Mouse (Mus musculus): ENCODE measurements around the gene Scube2. TPM values are rescaled to one million over a fixed set of nuclear protein-coding genes. Genes with fewer than 3 reads are reported as not detected.
A peak's percentile ranks its signal among the peaks of the same experiment; 100 is the strongest.

Scube2 gene
- total RNA-seq (2012; rRNA removed): 0.58 and 0.89 TPM in 2 replicates

DNA sequence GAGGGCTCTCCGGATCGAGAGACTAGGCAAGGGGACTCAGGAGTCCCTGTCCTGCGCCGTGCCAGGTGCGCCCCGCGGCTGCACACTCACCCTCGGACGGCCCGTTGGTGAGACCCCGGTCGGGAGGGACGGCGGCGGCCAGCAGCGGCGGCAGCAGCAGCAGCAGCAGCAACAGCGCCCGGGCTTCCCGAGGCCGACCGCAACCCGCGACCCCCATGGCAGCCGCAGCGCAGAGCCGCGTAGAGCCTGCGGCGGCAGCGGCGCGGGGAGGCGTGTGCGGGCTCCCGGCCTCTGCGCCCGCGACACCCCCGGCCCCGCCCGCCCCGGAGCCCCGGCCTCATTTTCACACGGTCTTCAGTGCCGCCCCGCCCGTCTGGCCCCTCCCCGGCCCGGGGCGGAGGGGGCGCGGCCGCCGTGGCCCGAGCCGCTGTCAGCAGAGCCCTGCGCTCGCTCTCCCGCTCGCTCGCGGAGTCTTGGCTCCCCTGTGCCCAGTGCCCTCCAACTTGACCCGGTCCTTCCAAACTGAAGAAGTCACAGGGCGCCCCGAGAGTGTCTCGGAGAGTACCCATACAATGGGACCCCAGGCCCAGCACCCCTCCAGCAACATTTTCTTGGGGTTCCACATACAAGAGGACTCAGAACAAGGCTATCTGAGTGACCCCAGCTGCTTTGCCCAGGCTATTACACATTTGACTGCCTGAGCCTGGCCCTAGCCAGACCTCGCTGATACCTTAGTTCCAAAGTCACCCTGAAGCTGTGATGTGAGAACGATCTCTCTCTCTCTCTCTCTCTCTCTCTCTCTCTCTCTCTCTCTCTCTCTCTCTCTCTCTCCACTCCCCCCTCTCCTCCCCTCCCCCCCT, at the start of gene Scube2:
Scube2 (minus strand) TSS at position 310 of the 860 bp plus-strand sequence.
- H3K4me1 ChIP-seq (ENCODE audit: control insufficient read depth in 2 of 2, insufficient read depth in 2 of 2, low read length in 2 of 2, poor library complexity in 1 of 2): 0 out of 4 replicates have a peak, but pooled peaks cover 0 to 2% of the 10 kb centered on the region in 2 experiments
- DNase-seq (ENCODE audit: low read depth, low spot score): no peak
- H3K36me3 ChIP-seq (ENCODE audit: control insufficient read depth, insufficient read depth, low read length, poor library complexity, severe bottlenecking): no peaks in the 10 kb centered on the region
- peak within 1 kb of the TSS; percentile 68 to 78 for H3K4me3 ChIP-seq (ENCODE audit: insufficient read depth in 1 of 2, low read depth in 1 of 2, low read length in 2 of 2, poor library complexity in 1 of 2, severe bottlenecking in 1 of 2)
- H3K9me3 ChIP-seq (ENCODE audit: control insufficient read depth, insufficient read depth, low read depth, low read length): no peaks in the 10 kb centered on the region
- no peak within 1 kb of the TSS for H3K27ac ChIP-seq (ENCODE audit: insufficient read depth, low read depth, low read length, poor library complexity, severe bottlenecking)
- in situ Hi-C loops (cut with MboI; ENCODE audit: low sequenced_read_pairs in 2 of 2, unreplicated experiment in 2 of 2): no loop called here
- no peak for TF ChIP-seq ZC3H11A (IDR thresholded peaks at IDR 0.05; ENCODE audit: borderline replicate concordance, low read depth, low read length)
- peak; percentile 26; the same call in 1 of the 2 replicates for TF ChIP-seq HCFC1 (IDR thresholded peaks at IDR 0.05; ENCODE audit: borderline replicate concordance, insufficient read depth, low read length)
- no peak for TF ChIP-seq ZNF384 (IDR thresholded peaks at IDR 0.05; ENCODE audit: low read depth, low read length)
- H3K9ac ChIP-seq (ENCODE audit: insufficient read depth, low read depth, low read length, poor library complexity, severe bottlenecking): peak within 1 kb of the TSS; percentile 69

DNA sequence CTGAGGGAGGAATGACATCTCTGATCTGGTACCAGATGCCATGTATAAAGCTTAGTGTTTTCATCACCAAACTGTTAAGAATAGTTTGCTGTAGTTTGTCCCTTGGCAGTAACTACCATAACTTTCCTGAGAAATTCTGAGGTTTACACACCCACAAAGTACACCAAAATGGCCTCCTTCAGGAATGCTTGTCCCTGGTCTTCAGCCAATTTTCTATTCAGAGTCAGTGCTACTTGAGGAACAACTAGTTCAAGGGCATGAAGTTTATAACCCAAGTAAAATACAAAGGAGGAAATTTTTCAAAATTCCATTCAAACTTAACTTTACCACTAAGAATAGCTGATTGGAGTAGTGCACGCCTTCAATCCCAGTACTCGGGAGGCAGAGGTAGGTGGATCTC, 40.7 kb upstream of the Scube2 start:
- Histone ChIP-seq H3K36me3 (ENCODE audit: control insufficient read depth, insufficient read depth, low read length, poor library complexity, severe bottlenecking) (peaks cover 9% of the 10 kb centered on the region), H3K9me3 (ENCODE audit: control insufficient read depth, insufficient read depth, low read depth, low read length) (no peaks in the 10 kb centered on the region)
- TF ChIP-seq ZNF384 (IDR thresholded peaks at IDR 0.05; ENCODE audit: low read depth, low read length) (no peak), MAFK (IDR thresholded peaks at IDR 0.05; ENCODE audit: insufficient read depth, low read depth, low read length) (no peak), ZC3H11A (IDR thresholded peaks at IDR 0.05; ENCODE audit: borderline replicate concordance, low read depth, low read length) (no peak), HCFC1 (IDR thresholded peaks at IDR 0.05; ENCODE audit: borderline replicate concordance, insufficient read depth, low read length) (no peak), CHD2 (IDR thresholded peaks at IDR 0.05; ENCODE audit: low read depth, low read length) (no peak)

DNA sequence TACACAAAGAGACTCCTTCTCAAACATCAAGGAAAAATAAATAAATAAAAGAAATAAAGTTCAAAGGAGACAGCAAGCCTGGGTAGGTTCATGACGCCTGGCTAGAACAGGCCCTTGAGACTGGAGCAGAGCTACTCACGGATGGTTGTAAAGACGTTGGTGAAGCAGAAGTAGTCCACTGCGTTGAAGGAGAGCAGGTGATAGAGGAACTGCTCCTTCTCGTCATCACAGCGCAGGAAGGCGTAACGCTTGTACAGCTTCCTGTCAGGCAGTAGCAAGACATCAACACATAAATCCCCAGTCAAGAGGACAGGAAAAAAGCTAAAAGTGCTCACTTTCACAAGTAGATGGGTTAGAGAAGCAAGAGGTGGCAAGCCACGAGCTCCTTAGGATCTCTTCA, 35.4 kb upstream of the Scube2 start:
- TF ChIP-seq MAFK (IDR thresholded peaks at IDR 0.05; ENCODE audit: insufficient read depth, low read depth, low read length) (no peak), ZNF384 (IDR thresholded peaks at IDR 0.05; ENCODE audit: low read depth, low read length) (no peak), HCFC1 (IDR thresholded peaks at IDR 0.05; ENCODE audit: borderline replicate concordance, insufficient read depth, low read length) (no peak), CHD2 (IDR thresholded peaks at IDR 0.05; ENCODE audit: low read depth, low read length) (no peak), ZC3H11A (IDR thresholded peaks at IDR 0.05; ENCODE audit: borderline replicate concordance, low read depth, low read length) (no peak)
- DNase-seq (ENCODE audit: low read depth, low spot score): no peak
- Histone ChIP-seq H3K4me1 (ENCODE audit: control insufficient read depth in 2 of 2, insufficient read depth in 2 of 2, low read length in 2 of 2, poor library complexity in 1 of 2) (no peaks in the 10 kb centered on the region), H3K36me3 (ENCODE audit: control insufficient read depth, insufficient read depth, low read length, poor library complexity, severe bottlenecking) (peaks cover 12% of the 10 kb centered on the region; the same call in 1 of the 2 replicates), H3K4me3 (ENCODE audit: insufficient read depth in 1 of 2, low read depth in 1 of 2, low read length in 2 of 2, poor library complexity in 1 of 2, severe bottlenecking in 1 of 2) (no peak overlapping the region), H3K27ac (ENCODE audit: insufficient read depth, low read depth, low read length, poor library complexity, severe bottlenecking) (no peak overlapping the region), H3K9ac (ENCODE audit: insufficient read depth, low read depth, low read length, poor library complexity, severe bottlenecking) (no peak overlapping the region), H3K9me3 (ENCODE audit: control insufficient read depth, insufficient read depth, low read depth, low read length) (no peaks in the 10 kb centered on the region)
- in situ Hi-C loops (cut with MboI; ENCODE audit: low sequenced_read_pairs in 2 of 2, unreplicated experiment in 2 of 2): no loop called here

More for the DNA sequence above, 40.7 kb upstream of the Scube2 start:
- Histone ChIP-seq H3K4me3 (ENCODE audit: insufficient read depth in 1 of 2, low read depth in 1 of 2, low read length in 2 of 2, poor library complexity in 1 of 2, severe bottlenecking in 1 of 2) (no peak overlapping the region), H3K9ac (ENCODE audit: insufficient read depth, low read depth, low read length, poor library complexity, severe bottlenecking) (no peak overlapping the region), H3K27ac (ENCODE audit: insufficient read depth, low read depth, low read length, poor library complexity, severe bottlenecking) (no peak overlapping the region), H3K4me1 (ENCODE audit: control insufficient read depth in 2 of 2, insufficient read depth in 2 of 2, low read length in 2 of 2, poor library complexity in 1 of 2) (no peaks in the 10 kb centered on the region)
- no peak for DNase-seq (ENCODE audit: low read depth, low spot score)
- in situ Hi-C loops (cut with MboI; ENCODE audit: low sequenced_read_pairs in 2 of 2, unreplicated experiment in 2 of 2): no loop called here

DNA sequence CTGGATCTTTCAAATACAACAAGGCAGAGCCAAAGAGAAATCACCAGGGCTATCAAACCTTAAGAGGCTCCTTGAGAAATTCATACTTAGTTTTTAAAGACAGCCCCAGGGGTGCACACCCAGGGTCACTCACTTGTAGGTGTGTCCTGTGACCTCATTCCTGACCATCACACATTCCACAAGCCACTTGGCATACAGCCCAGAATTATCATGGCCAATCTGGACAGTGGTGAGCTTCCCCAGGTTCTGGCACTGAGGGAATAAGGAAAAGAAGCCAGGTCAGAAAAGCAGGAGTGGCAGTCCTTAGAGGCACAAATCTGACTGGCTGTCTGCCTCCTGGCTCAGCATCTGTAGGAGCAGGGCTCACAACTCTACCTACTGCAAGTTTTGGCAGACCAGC, 33.4 kb upstream of the Scube2 start:
- no peak for DNase-seq (ENCODE audit: low read depth, low spot score)
- Histone ChIP-seq H3K27ac (ENCODE audit: insufficient read depth, low read depth, low read length, poor library complexity, severe bottlenecking) (no peak overlapping the region; the same call in 1 of the 2 replicates), H3K4me1 (ENCODE audit: control insufficient read depth in 2 of 2, insufficient read depth in 2 of 2, low read length in 2 of 2, poor library complexity in 1 of 2) (no peaks in the 10 kb centered on the region), H3K9me3 (ENCODE audit: control insufficient read depth, insufficient read depth, low read depth, low read length) (no peaks in the 10 kb centered on the region), H3K36me3 (ENCODE audit: control insufficient read depth, insufficient read depth, low read length, poor library complexity, severe bottlenecking) (peaks cover 17% of the 10 kb centered on the region; the same call in 1 of the 2 replicates), H3K9ac (ENCODE audit: insufficient read depth, low read depth, low read length, poor library complexity, severe bottlenecking) (no peak overlapping the region), H3K4me3 (ENCODE audit: insufficient read depth in 1 of 2, low read depth in 1 of 2, low read length in 2 of 2, poor library complexity in 1 of 2, severe bottlenecking in 1 of 2) (no peak overlapping the region)
- TF ChIP-seq MAFK (IDR thresholded peaks at IDR 0.05; ENCODE audit: insufficient read depth, low read depth, low read length) (no peak), HCFC1 (IDR thresholded peaks at IDR 0.05; ENCODE audit: borderline replicate concordance, insufficient read depth, low read length) (no peak)
- in situ Hi-C loops (cut with MboI; ENCODE audit: low sequenced_read_pairs in 2 of 2, unreplicated experiment in 2 of 2): no loop called here
